Mouse (Mus musculus): Measurements from ENCODE around the gene Acad11.

Gene Acad11

DNA sequence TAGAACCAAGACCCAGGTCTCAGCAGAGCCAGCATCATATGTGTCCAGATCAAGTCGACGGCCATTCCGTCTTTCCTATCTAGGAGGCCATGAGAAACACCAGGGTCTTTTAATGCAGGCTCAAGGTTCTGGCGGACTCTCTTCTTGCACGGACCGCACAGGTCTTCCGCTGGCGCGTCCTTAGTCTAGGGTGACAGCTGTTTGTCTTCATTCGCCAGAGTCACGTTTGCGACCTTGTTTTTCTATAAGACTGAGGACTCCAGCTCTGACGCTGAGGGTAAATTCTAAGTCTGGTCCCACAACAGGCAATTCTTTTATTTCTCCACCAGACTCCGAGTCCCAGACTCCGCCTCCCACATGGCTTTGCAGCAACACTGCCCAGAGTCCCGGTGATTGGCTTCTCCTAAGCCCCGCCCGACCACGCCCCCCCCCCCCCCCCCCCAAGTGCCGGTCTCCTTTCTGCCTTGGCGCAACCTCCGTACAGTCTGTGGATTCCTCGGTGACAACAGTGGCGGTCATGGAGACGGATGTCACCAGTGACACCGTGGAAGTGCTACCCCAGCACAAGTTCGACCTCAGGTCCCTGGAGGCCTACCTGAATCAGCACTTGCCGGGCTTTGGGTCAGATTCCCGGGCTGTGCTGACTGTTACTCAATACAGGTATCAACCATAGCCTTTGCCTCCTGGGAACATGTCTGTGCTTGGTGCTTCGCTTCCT lies at the start of gene Acad11:
TSS of gene Acad11 (plus strand) at position 134 of the 718 bp plus-strand sequence.
- DNase-seq (ENCODE audit: low read depth), result peak; percentile 86

DNA sequence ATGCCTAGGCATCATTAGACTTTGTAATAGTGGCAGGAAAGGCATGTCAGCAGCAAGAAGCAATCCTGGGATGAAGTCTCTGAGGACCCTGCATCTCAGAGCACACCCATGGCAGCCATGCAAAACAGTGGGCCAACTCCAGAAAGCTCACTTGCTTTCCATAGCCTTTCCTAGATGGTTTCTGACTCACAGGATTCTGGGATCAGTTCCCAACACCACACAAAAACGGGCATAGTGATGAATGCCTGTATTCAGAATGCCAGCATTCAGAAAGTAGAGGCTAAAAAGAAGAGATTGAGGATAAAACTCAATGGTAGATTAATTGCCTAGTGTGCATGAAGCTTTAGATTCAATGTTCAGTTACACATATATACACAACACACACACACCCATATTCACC lies 48.7 kb upstream of the Acad11 start:
- no peak for DNase-seq (ENCODE audit: low read depth)

DNA sequence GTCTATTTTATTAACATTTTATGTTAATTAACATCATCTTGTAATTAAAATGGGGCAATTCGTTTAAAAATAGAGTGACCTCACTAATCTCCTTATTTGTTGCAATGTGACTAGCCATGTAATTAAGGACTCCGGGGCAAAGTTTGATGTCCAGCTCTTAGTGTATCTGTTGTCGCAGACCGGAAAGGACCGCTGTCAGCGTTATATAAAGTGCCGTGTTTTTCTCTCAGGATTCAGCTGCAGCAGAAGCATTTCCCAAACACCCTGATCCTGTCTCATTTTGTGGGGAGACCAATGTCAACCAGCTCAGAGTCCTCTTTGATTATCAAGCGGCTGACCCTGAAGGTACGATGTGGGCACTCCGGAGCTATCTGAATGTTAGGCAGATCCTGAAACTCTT lies 42.2 kb upstream of the Acad11 start:
- no peak for DNase-seq (ENCODE audit: low read depth)

DNA sequence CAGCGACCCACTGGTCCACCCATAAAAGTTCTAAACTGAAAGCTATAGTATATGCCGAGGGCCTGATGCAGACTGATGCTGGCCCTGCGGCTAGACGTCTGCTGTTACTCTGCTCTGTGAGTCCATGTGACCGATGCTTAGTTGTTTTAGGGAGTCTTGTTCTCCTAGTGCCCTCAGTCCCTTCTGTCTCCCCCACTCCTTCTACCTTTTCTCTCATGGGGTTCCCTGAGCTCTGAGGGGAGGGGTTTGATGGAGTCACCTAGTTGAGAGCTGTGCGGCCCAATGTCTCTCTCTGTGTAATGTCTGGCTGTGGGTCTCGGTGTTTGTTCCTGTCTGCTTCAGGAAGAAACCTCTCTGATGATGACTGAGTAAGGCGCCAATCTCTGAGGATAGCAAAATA lies 36.0 kb upstream of the Acad11 start:
- no peak for DNase-seq (ENCODE audit: low read depth)

DNA sequence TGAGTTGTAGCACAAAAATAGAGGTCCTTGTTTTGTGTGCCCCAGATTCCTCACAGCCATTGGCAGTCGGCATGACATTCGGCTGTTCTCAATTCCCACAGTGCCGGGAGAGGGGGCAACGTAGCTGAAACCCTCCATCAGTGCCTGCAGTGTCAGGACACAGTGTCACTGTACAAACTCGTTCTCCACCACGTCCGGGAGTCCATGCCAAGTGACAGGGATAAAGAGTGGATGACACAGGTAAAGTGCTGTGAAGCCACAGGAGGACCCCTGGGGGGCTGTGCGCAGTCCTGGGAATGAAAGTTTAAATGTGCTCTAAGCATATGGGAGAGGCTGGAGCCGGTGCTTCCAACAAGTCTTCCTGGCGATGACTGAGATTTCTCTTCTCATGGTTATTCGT lies 33.3 kb upstream of the Acad11 start:
- no peak for DNase-seq (ENCODE audit: low read depth)

DNA sequence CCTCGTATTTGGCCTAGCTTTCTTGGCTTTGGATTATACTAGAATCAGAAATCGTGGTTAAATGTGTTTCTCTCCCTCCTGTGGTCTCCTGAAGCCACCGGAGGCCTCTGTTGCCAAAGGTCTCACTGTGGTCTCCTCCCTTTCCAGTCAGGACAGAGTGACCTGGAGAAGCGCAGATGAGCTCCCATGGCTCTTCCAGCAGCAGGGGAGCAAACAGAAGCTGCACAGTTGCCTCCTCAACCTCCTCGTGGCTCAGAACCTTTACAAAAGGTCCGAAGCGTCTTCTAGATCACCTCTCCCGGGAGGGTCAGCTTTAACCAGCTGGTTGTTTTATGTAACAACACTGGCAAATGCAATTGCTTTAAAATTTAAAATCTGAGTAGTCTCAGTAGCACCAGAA lies 28.9 kb upstream of the Acad11 start:
- no peak for DNase-seq (ENCODE audit: low read depth)

DNA sequence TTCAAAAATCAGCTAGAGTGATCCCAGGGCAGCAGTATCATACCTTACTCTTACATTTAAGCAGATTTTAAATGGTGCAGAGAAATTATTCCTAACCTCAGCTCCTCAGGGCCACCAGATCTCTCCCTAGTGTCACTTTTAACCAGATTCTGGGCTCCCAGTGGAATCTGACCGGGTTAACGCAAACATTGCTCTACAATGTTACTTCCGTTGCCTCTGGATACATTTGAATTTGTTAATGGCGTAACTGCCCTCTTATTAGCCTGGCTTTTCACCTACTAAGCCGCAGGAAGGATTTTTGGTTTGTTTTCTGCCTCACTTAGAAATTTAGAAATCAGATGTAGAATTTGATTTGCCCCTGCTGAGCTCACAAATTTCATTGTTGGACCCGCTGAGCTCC lies 28.5 kb upstream of the Acad11 start:
- DNase-seq (ENCODE audit: low read depth), result no peak

DNA sequence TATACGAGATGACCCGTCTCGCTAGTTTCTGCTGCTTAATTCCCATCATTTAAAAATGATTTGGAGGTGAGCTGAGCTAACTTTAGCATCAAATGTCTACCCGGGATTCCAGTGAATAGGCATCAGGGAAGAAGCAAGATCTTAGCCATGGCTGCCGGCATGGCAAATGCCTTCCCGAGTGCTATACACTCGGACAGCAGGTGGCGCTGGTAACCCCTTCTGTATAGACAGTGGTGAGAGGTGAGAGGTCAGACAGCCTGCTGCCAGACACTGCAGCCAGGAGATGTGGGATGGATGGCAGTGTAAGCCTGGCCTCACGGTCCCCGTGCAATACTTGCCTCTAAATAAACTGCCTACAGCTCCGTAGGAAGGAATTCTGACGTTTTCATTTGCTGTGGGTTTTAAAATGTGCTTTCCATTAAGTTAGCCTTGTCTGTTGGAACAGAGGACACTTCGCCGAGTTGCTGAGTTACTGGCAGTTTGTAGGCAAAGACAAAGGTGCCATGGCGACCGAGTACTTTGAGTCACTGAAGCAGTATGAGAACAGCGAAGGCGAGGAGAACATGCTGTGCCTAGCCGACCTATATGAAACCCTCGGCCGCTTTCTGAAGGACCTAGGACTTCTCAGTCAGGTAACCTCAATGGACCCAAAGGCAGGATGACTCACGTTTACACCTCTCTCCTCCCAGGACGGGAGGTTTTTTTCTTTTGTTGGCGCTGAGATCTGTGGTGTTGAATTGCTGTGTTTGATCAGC lies 27.7 kb upstream of the Acad11 start:
- peak; percentile 53 for DNase-seq (ENCODE audit: low read depth)

DNA sequence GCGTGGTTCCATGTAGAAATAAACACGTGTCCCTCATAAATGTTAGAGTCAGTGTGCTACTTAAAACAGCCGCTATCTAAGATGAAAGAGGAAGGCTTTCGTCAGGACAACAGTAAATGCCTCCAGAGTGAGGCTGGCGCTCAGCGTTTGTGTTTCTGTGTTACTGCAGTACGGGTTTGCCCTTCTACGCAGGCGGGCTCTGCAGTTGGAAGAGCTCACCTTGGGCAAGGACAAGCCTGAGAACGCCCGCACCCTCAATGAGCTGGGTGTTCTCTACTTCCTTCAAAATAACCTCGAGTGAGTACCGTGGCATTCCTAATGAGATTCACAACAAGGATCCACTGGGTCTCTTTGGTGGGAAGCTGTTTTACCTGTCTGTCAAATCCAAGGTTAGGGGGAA lies 24.9 kb upstream of the Acad11 start:
- DNase-seq (ENCODE audit: low read depth), result no peak

DNA sequence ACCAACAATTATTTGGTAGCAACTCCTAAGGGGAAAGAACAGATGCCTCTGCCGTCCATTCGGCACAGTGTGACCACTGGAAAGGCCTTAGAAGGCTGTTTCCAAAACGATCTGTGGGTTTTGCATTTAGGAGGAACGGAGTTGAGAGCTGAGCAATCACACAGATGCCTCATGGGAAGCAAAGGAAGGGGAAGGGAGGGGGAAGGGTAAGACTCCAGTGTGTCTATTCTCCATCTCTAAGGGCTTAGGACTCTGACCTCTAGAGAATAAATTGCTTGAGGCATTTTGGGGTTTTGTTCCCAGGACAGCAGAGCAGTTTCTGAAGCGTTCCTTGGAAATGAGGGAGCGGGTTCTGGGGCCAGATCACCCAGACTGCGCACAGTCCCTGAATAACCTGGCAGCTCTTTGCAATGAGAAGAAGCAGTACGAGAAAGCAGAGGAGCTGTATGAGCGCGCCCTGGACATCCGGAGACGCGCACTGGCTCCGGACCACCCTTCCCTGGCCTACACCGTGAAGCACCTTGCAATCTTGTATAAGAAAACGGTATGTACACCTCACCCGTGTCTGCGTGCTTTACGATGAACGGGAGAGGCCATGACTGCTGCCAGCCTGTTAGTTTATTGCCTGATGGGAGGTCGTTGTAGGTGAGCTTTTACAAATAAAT lies 24.0 kb upstream of the Acad11 start:
- DNase-seq (ENCODE audit: low read depth), result no peak

DNA sequence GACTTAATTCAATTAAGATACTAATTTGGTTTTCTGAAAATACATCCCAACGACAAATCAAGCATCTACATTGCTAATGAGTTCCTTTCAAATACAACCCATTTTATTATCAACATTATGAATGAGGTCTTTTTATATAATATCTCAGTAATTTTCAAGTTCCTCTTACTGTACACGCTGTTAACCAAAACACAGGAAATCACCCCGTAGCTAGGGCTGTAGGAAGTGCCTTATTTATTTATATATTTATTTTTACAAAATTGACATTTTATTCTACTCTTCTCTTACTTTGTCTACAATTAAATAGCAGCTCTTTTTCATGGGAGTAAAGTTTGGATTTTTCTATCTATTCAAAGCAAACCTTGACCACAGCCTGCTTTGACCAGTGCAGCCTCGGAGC lies 23.4 kb upstream of the Acad11 start:
- no peak for DNase-seq (ENCODE audit: low read depth)

DNA sequence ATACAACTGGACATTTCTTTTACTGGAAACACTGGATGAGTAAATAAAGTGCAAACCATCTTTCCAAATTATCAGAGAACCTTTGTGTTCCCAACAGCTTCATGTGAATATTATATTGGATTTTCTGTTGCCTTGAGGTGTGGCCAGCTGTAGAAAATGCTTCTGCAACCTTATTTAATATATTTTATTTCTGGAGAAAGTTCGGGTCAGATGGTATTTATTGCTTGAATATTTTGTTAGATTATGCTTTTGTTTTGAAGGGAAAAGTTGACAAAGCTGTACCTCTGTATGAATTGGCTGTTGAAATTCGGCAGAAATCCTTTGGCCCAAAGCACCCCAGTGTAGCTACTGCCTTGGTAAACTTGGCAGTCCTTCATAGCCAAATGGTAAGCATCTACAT lies 22.8 kb upstream of the Acad11 start, which contains the start of gene Gm28305:
TSS of gene Gm28305 (plus strand) at position 301 of the 400 bp plus-strand sequence.
- DNase-seq (ENCODE audit: low read depth), result no peak

DNA sequence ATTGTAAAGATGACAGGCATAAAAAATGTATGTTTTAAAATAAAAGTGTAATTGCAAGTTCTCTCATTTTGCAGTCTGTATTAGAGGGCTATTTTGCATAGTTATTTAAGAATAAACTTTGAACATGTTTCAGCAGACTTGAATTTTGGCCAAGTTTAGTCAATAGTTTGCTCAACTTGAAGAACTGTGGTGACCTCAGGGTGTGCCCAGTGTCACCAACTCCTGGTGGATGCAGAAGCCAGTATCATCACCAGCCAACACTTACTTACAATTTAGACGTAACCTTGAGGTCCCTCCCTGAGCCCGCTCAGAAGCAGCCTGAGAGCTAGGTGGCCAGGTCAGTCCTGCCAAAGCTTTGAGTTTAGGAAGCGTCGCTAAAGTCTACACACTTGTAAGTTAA lies 19.5 kb upstream of the Acad11 start:
- no peak for DNase-seq (ENCODE audit: low read depth)

DNA sequence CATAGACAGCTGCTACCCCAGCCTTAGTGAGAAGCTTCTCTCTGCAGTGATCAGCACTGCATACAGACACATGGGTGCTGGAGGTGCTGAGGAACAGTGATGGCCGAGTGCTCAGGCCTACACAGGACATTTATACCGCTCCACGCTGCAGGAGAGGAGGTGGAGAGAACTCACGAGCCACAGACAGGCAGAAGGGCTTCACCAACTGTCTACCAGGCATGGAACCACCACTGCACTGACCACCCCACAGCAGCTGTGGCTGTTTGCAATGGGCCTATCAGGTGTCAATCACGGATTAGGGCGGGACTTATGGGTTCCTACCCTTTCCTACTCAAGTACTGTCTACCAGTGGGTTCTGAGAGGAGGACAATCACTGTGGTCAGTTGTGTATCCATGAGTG lies 12.1 kb upstream of the Acad11 start:
- DNase-seq (ENCODE audit: low read depth), result no peak

DNA sequence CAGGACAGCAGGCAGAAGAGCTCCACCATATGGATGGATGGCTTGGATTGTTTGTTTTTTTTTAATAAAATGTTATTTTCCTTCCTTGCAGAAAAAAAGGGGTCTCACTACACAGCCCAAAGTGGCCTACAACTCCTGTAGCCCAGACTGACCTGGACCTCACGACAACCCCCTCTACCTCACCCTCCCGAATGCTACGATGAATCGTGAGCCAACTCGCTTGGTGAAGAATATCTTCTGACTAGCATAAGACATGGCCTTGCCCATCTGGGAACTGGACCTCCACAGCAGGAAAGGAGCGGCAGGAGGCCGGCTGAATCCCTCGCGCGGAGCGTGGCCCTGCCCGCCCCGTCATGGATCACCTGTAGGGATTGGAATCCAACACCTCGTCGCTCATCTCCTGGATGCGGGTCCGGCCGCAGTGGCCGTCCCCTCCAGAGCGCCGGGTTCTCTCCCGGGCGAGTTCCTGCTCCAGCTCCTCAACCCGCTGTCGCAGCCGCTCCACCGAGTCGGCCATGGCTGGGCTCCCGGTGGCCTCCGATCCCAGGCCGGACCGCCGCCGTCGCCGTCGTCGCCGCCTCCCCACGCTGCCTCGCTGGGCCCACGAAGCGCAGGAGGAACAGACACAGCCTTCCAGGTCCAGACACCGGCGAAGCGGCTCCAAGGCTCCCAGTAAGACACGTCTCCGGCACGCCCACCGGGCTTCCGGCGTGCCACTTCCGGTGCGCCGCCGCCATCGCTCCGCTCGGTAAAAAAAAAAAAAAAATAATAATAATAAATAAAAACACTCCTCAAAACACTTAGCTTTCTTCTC lies 540 bp upstream of the Acad11 start, which contains the start of gene Uba5:
TSS of gene Uba5 (minus strand) at position 705 of the 814 bp plus-strand sequence.
- DNase-seq (ENCODE audit: low read depth), result no peak

DNA sequence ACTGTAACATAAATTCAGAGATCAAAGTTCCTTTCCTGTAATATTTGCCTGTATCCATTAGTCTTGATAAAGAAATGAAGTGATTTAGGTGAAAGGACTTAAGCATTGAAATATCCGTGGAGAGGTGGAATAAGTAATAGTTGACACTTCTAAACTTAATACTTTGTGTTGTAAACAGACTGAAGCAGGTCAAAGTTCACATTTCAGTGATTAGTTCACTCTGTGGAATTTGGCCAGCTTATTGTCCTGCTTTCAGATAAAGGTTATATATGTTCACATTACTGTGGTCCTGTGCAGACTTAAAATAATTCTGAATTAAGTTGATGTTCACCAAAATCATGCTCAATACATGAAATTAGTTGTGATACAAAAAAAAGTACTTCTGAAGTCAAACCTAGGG lies 1.4 kb downstream of the Acad11 start:
- DNase-seq (ENCODE audit: low read depth), result no peak

DNA sequence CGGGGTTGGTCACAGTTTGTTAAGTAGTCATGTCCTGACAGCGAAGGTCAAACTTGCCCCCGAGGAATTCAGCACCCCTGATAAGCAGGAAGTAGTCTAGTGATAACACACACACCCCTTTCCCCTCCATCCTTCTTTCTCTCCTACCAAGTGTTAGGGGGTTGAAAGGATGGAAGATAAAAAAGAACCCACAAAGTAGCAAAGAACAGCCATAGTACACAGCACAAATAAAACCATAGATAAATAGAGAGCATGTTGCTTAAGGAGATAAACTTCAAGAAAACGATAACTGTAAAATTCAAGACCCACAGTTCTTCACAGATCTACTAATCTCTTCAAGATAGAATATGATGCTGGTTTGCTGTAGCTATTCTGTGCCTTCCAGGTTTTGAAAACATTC lies 7.1 kb downstream of the Acad11 start:
- no peak for DNase-seq (ENCODE audit: low read depth)

DNA sequence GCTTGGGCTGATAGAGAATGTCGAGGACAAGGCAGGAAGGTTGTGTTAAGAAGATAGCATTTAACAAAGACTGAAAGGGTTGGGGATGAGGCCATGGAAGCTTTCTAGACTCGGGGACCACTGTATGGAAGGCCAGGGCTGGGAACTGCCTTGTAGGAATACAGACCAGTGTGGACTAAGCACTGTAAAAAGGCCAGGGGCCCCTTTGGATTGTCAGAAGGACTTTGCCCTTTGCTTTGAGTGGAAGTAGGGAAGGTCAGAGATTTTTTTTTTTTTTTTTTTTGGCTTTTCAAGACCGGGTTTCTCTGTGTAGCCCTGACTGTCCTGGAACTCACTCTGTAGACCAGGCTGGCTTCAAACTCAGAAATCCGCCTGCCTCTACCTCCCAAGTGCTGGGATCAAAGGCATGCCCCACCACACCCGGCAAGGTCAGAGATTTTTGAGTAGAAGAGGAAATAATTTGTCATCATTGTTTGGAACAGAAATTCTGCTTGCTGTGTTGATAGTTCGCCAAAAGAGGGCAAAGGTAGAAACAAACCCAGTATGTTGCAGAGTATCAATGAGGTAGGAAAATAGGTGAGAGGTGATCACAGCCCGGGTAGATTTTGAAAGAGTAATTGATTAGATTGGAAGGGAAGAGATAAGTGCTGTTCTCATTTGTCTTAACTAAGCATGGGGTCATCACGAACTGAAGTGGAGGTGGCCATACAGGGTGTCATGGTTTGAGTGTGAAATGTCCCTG lies 7.9 kb downstream of the Acad11 start:
- no peak for DNase-seq (ENCODE audit: low read depth)

DNA sequence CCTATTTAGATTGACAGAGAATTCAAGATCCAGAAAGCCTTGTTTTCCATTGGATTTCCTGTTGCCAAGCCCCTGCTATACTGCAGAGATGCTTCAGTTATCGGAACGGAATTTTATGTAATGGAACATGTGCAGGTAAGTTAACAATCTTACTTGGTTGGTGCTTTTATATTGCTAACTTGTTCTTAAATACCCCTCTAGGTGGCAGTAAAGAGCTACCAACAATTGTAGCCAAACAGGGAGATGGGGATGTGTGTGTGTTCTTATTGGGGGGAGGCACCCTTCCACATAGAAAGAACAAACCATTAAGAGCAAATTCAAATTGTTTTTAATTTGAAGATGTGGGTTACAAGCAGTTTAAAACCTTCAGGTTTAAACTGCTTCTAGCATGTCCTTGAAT lies 12.6 kb downstream of the Acad11 start:
- peak; percentile 17 for DNase-seq (ENCODE audit: low read depth)

DNA sequence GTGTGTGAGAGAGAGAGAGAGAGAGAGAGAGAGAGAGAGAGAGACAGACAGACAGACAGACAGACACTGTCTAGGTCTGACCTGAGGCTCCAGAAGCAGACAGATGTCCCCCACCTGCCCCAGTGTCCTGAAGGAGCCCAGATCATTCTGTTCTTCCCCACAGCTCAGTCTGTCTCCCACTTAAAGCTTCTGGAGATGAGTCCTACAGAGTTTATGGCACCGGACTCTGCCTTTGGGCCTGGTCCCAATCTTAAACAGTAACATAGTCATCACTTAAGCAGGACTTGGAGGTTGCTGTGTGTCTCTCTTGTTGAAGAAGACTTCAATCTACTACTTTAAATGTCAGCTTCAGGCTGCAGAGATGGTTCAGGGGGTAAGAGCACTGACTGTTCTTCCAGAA lies 15.6 kb downstream of the Acad11 start:
- DNase-seq (ENCODE audit: low read depth), result no peak

DNA sequence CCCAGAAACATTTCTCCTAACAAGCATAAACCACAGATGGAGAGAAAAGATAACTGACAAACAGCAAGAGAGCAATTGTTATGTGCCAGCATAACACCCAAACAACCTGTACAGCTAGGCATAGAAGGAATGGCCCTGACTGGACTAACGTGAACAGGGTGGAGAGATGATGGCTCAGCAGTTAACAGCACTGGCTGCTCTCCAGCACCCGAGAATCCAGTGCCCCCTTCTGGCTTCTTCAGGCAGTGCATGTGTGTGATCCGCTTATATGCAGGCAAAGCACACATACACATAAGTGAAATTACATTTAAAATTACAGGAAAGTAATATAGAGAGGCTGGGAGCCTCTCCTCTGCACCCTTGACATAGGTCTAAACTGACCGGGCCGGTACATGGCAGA lies 16.2 kb downstream of the Acad11 start:
- DNase-seq (ENCODE audit: low read depth), result peak; percentile 37

All from c-Kit-positive CD71-positive TER-119-negative erythroid progenitor cells, embryonic 14.5 days (primary cell).